Mouse (Mus musculus) intestine, embryonic 14.5 days (tissue): Measurements from ENCODE around the gene Zfp57. TPM values are rescaled to one million over a fixed set of nuclear protein-coding genes. Genes with fewer than 3 reads are reported as not detected.
"Not testable (repeated sequence)": the region's sequence is repeated elsewhere in the genome, so short reads cannot be mapped to it uniquely, and the experiment has no call there.

ENCODE experiments used
- ATAC-seq: fragments of 200-750 bp; cut with Nextera tagmentation; replicated peaks from 2 replicates; pipeline ENCODE4 v1.8.0; 2017; ENCODE audit warnings: low read depth, moderate number of reproducible peaks, moderate TSS enrichment, moderate library complexity; ENCODE audit not compliant: low FRiP score, low TSS enrichment
- DNase-seq: peaks from one replicate; pipeline ENCODE4 v3.0.0-alpha.2; 2018; ENCODE audit warnings: low spot score
- H3K27ac ChIP-seq: fragments of 300-500 bp; sonication (generic); 2 replicates; pipeline ENCODE4 v1.5.1; 2014; ENCODE audit warnings: low read depth, mild to moderate bottlenecking, control low read depth
- H3K27me3 ChIP-seq: fragments of 300-500 bp; sonication (generic); replicated peaks from 2 replicates; pipeline ENCODE4 v1.6.1; 2014; ENCODE audit warnings: low read length, control low read depth; ENCODE audit not compliant: control insufficient read depth, insufficient read depth
- H3K36me3 ChIP-seq: fragments of 300-500 bp; sonication (generic); 2 replicates; pipeline ENCODE4 v1.6.1; 2014; ENCODE audit warnings: low read length, control low read depth; ENCODE audit not compliant: control insufficient read depth, insufficient read depth
- H3K4me1 ChIP-seq: fragments of 300-500 bp; sonication (generic); replicated peaks from 2 replicates; pipeline ENCODE4 v1.6.1; 2014; ENCODE audit warnings: low read length, control low read depth, mixed read lengths; ENCODE audit not compliant: control insufficient read depth, insufficient read depth
- H3K4me2 ChIP-seq: fragments of 300-500 bp; sonication (generic); 2 replicates; pipeline ENCODE4 v1.6.1; 2014; ENCODE audit warnings: low read length
- H3K4me3 ChIP-seq: fragments of 300-500 bp; sonication (generic); 2 replicates; pipeline ENCODE4 v1.5.1; 2014; ENCODE audit warnings: low read depth, low read length, control low read depth, mixed read lengths
- H3K9ac ChIP-seq: fragments of 300-500 bp; sonication (generic); 2 replicates; pipeline ENCODE4 v1.6.1; 2014; ENCODE audit warnings: mild to moderate bottlenecking, low read length
- H3K9me3 ChIP-seq: fragments of 300-500 bp; sonication (generic); 2 replicates; pipeline ENCODE4 v1.6.1; 2016; ENCODE audit warnings: low read length, control low read depth; ENCODE audit not compliant: control insufficient read depth
- WGBS: fragments of 180-500 bp; shearing (Covaris S2); extraction: QIAGEN DNeasy Blood & Tissue Kit; methylation state at CpG from one replicate; pipeline ENCODE4 v1.1.7; 2014; 5-methylcytosine and 5-hydroxymethylcytosine counted together
- polyA plus RNA-seq: library from polyadenylated mRNA; unstranded; fragments of >200 nt; fragmentation: Nextera tagmentation; extraction: Ambion mirVana; gene quantifications from 2 replicates; pipeline ENCODE4 v1.2.1, GENCODE M21; 2014

Zfp57 gene
- polyA plus RNA-seq, 1 experiment from 2014 or later: 78.3 TPM

GRCm38 (mm10) chr17:37003366-37003765, 2.4 kb downstream of the Zfp57 start:
- WGBS: 29% methylated on average over 3 of the region's 4 CpGs
- peaks cover 14% of the 10 kb centered on the region for H3K4me1 ChIP-seq
- peaks cover 34% of the 10 kb centered on the region for H3K36me3 ChIP-seq
- peak overlapping the region; percentile 93 for H3K9ac ChIP-seq
- H3K4me2 ChIP-seq: peak overlapping the region; percentile 79
- no peaks in the 10 kb centered on the region for H3K27me3 ChIP-seq
- H3K9me3 ChIP-seq: no peaks in the 10 kb centered on the region
- H3K4me3 ChIP-seq: peak overlapping the region; percentile 67
- peak overlapping the region; percentile 92; the same call in 1 of the 2 replicates for H3K27ac ChIP-seq
- ATAC-seq: no peak
- no peak for DNase-seq

- no peak overlapping the region for H3K4me3 ChIP-seq
- H3K9me3 ChIP-seq: no peaks in the 10 kb centered on the region
- H3K9ac ChIP-seq: no peak overlapping the region
- no peak for ATAC-seq
- no peak for DNase-seq
- H3K27ac ChIP-seq: no peak overlapping the region
- WGBS: 91% methylated on average over 6 of the region's 6 CpGs
- H3K4me1 ChIP-seq: peaks cover 9% of the 10 kb centered on the region
- H3K36me3 ChIP-seq: peaks cover 63% of the 10 kb centered on the region
- H3K27me3 ChIP-seq: no peaks in the 10 kb centered on the region
- no peak overlapping the region for H3K4me2 ChIP-seq
These were observed 7.2 kb downstream of the Zfp57 start for GRCm38 (mm10) chr17:37008161-37008560.

DNA sequence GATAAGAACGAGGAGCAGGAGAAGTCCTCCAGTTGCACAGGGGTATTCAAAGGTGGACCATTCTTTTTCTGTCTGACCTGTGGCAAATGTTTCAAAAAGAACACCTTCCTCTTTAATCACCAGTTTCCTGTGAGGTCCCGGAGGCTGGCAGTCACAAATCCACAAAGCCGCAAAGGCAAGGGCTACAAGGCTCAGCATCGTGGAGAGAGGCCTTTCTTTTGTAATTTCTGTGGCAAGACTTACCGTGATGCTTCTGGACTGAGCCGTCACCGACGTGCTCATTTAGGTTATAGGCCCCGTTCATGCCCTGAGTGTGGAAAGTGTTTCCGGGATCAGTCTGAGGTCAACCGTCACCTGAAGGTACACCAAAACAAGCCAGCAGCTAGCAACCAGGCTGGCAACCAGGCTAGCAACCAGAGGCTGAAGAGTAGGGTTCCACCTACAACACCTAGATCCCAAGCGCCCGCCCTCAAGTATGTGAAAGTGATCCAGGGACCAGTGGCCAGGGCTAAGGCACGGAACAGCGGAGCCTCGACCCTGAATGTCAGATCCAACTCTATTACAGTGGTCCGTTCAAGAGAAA, 8.6 kb downstream of the Zfp57 start:
- 93% methylated on average over 17 of the region's 17 CpGs for WGBS
- Histone ChIP-seq H3K36me3 (peaks cover 63% of the 10 kb centered on the region), H3K4me3 (no peak overlapping the region), H3K4me1 (no peaks in the 10 kb centered on the region), H3K9ac (no peak overlapping the region), H3K9me3 (no peaks in the 10 kb centered on the region), H3K27ac (no peak overlapping the region), H3K27me3 (no peaks in the 10 kb centered on the region), H3K4me2 (no peak overlapping the region)
- ATAC-seq: no peak
- DNase-seq: no peak

GRCm38 (mm10) chr17:37011719-37012118, 10.8 kb downstream of the Zfp57 start:
- ATAC-seq: no peak
- H3K9ac ChIP-seq: no peak overlapping the region
- peaks cover 45% of the 10 kb centered on the region for H3K36me3 ChIP-seq
- H3K9me3 ChIP-seq: no peaks in the 10 kb centered on the region
- H3K4me1 ChIP-seq: no peaks in the 10 kb centered on the region
- no peak for DNase-seq
- H3K4me3 ChIP-seq: no peak overlapping the region
- WGBS: 86% methylated on average over 3 of the region's 3 CpGs
- no peak overlapping the region for H3K4me2 ChIP-seq
- no peaks in the 10 kb centered on the region for H3K27me3 ChIP-seq
- no peak overlapping the region for H3K27ac ChIP-seq

DNA sequence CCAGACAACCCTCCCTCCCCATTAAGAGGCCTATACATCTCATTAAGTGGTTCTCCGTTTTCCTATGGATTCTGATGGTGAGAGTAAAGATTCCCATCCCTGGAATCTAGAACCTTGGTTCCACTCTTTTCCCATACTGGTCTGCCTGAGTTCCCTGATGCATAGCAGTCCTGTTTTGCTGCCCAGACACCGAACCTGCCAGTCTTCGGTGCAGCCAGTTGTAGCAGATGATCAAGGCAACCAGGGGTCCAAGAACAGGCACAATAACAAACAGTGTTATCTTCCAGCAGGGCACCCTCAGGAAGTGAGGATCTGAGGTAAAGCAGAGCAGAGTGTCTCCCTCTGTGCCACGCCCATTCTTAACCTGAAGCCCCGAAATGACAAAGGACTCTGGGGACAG, 11.2 kb downstream of the Zfp57 start:
- H3K4me1 ChIP-seq: no peaks in the 10 kb centered on the region
- no peak overlapping the region for H3K4me3 ChIP-seq
- H3K27ac ChIP-seq: no peak overlapping the region
- ATAC-seq (no peak), DNase-seq (no peak)
- peaks cover 41% of the 10 kb centered on the region for H3K36me3 ChIP-seq
- H3K4me2 ChIP-seq: no peak overlapping the region
- no peaks in the 10 kb centered on the region for H3K27me3 ChIP-seq
- no peaks in the 10 kb centered on the region for H3K9me3 ChIP-seq
- no peak overlapping the region for H3K9ac ChIP-seq
- 47% methylated on average over 5 of the region's 5 CpGs for WGBS

DNA sequence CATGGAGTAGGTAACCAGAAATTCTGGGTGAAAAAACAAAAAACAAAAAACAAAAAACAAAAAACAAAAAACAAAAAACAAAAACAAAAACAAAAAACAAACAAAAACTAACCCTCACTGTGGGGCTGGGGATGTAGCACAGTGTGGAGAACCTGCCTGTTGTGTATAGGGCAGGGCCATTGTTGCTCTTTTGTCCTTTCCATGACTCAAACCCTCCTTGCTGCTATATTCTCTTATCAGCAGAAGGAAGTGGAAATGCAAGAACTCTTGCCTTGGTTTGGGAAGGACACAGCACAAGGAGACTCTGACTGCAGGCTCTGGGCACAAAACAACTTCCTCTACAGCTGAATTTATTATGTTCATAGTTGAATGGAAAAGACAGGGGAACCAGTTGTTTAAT, 15.4 kb downstream of the Zfp57 start:
- H3K9me3 ChIP-seq: no peaks in the 10 kb centered on the region
- H3K36me3 ChIP-seq: no peaks in the 10 kb centered on the region
- no peak overlapping the region for H3K27ac ChIP-seq
- H3K4me1 ChIP-seq: no peaks in the 10 kb centered on the region
- no peak overlapping the region for H3K4me2 ChIP-seq
- ATAC-seq (no peak), DNase-seq (no peak)
- no peak overlapping the region for H3K9ac ChIP-seq
- H3K4me3 ChIP-seq: no peak overlapping the region
- H3K27me3 ChIP-seq: no peaks in the 10 kb centered on the region

GRCm38 (mm10) chr17:37018328-37018727, 17.4 kb downstream of the Zfp57 start:
- 69% methylated on average over 3 of the region's 3 CpGs for WGBS
- Histone ChIP-seq H3K36me3 (no peaks in the 10 kb centered on the region), H3K27me3 (no peaks in the 10 kb centered on the region), H3K4me3 (no peak overlapping the region), H3K9ac (no peak overlapping the region), H3K27ac (no peak overlapping the region), H3K9me3 (no peaks in the 10 kb centered on the region), H3K4me2 (no peak overlapping the region), H3K4me1 (no peaks in the 10 kb centered on the region)
- DNase-seq (no peak), ATAC-seq (no peak)

DNA sequence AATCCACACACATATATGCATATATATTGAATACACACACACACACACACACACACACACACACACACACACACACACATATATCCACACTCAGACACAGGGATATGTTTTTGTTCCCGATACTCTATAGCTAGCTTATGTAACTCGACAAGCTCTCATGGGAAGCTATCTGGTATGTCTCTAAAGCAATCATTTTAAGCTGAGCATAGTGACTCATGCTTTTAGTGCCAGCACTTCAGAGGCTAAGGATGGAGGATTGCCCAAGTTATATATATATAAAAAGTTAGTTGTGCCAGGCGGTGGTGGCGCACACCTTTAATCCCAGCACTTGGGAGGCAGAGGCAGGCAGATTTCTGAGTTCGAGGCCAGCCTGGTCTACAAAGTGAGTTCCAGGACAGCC, 18.3 kb downstream of the Zfp57 start:
- WGBS: 91% methylated on average over 5 of the region's 5 CpGs
- not testable (repeated sequence) for H3K4me2 ChIP-seq, H3K4me1 ChIP-seq, DNase-seq, H3K27ac ChIP-seq, H3K9ac ChIP-seq, H3K27me3 ChIP-seq, ATAC-seq, H3K36me3 ChIP-seq, H3K4me3 ChIP-seq, H3K9me3 ChIP-seq
